Comparison of ENCODE assay signal across 17 mouse cellular contexts in the genomic region with DNA sequence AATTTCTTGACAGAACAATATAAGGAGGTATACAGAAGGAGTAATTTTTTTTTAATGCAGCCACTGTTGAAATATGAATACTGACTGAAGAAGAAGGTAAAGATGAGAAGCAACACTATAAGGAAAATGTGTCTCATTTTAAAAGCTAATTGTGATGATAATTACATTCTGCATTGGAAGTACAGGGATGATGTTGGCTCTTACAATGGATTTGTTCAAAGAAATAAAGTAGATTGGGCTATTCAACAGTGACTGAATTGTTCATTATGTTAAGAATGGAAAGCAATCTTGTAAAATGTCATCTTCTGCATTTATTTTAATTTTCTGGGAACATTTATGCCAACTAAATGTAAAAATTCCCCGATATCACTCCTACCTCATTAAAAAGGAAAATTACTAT.
"Had no signal": no experiment of that assay in that cellular context is flagged by ENCODE, and none has a peak within 500 bp of the region (broad histone marks: within the 10 kb centered on the region; RNA-seq: fewer than 3 reads in every experiment).

No protein-coding gene starts in this region.

- ATAC-seq: lung, postnatal 0 days; midbrain, embryonic 13.5 days; midbrain, embryonic 15.5 days had no signal

- H3K9me3 ChIP-seq: lung, embryonic 15.5 days; megakaryocyte, embryonic 14.5 days; midbrain, embryonic 13.5 days; midbrain, embryonic 15.5 days; neural tube, embryonic 12.5 days; stomach, embryonic 15.5 days had no signal

- H3K4me3 ChIP-seq: lung, embryonic 15.5 days; megakaryocyte, embryonic 14.5 days; midbrain, embryonic 13.5 days; midbrain, embryonic 15.5 days; neural tube, embryonic 12.5 days; stomach, embryonic 15.5 days had no signal

- H3K36me3 ChIP-seq: lung, embryonic 15.5 days; midbrain, embryonic 13.5 days; midbrain, embryonic 15.5 days; neural tube, embryonic 12.5 days; stomach, embryonic 15.5 days had no signal

- H3K27ac ChIP-seq: lung, embryonic 15.5 days; macrophage; midbrain, embryonic 13.5 days; midbrain, embryonic 15.5 days; neural tube, embryonic 12.5 days; stomach, embryonic 15.5 days; stomach, postnatal 0 days had no signal

- H3K27me3 ChIP-seq: lung, embryonic 15.5 days; megakaryocyte, embryonic 14.5 days; midbrain, embryonic 13.5 days; midbrain, embryonic 15.5 days; neural tube, embryonic 12.5 days; stomach, embryonic 15.5 days had no signal

- H3K4me2 ChIP-seq: lung, embryonic 15.5 days; midbrain, embryonic 11.5 days; midbrain, embryonic 13.5 days; midbrain, embryonic 15.5 days; neural tube, embryonic 12.5 days; stomach, embryonic 15.5 days had no signal

- DNase-seq: lung, adult 2 months; lung, postnatal 14 days; lung, postnatal 36 days; right cerebral cortex, postnatal 14 days; thymus, adult 2 months; thymus, postnatal 25 days; thymus, postnatal 4 days had no signal

- H3K4me1 ChIP-seq: lung, embryonic 15.5 days; megakaryocyte, embryonic 14.5 days; midbrain, embryonic 13.5 days; midbrain, embryonic 15.5 days; neural tube, embryonic 12.5 days; stomach, embryonic 15.5 days had no signal

- H3K9ac ChIP-seq: lung, embryonic 15.5 days; midbrain, embryonic 13.5 days; midbrain, embryonic 15.5 days; neural tube, embryonic 12.5 days; stomach, embryonic 15.5 days had no signal
